Mouse (Mus musculus): Measurements from ENCODE around the gene Fxyd6.

- no peak for TF ChIP-seq MAX (IDR thresholded peaks at IDR 0.05; ENCODE audit: low read length)
- TF ChIP-seq RCOR1 (IDR thresholded peaks at IDR 0.05; ENCODE audit: low read depth, low read length): no peak
- TF ChIP-seq JUND (IDR thresholded peaks at IDR 0.05; ENCODE audit: low read depth, low read length): no peak
- TF ChIP-seq CTCF (IDR thresholded peaks at IDR 0.05 in 2 of 3, conservative IDR thresholded peaks at IDR 0.05 in 1 of 3; ENCODE audit: control insufficient read depth in 1 of 3, insufficient read depth in 1 of 3, low read depth in 2 of 3, low read length in 3 of 3, poor library complexity in 1 of 3, severe bottlenecking in 1 of 3): no peak
- no peak for TF ChIP-seq MEF2A (IDR thresholded peaks at IDR 0.05; ENCODE audit: extremely low read depth, insufficient replicate concordance, low read depth, low read length, poor library complexity, severe bottlenecking)
- no peak for TF ChIP-seq UBTF (IDR thresholded peaks at IDR 0.05; ENCODE audit: borderline replicate concordance, insufficient read depth, low read depth, low read length)
- TF ChIP-seq POLR2A (IDR thresholded peaks at IDR 0.05; ENCODE audit: control insufficient read depth in 1 of 2, insufficient read depth in 1 of 2, low read depth in 1 of 2, low read length in 2 of 2, poor library complexity in 1 of 2): no peak
- TF ChIP-seq KAT2A (conservative IDR thresholded peaks at IDR 0.05; ENCODE audit: low read depth, low read length): no peak
- no peak for TF ChIP-seq NELFE (IDR thresholded peaks at IDR 0.05; ENCODE audit: low read depth, low read length)
Observed at GRCm38 (mm10) chr9:45337406-45337805, 32.6 kb upstream of the Fxyd6 start.
